Mouse (Mus musculus) liver, embryonic 14.5 days (tissue): Measurements from ENCODE around the gene Dnajb4.

Experiments used
- CTCF ChIP-seq: IDR thresholded peaks from 2 replicates; pipeline ENCODE4 v1.5.1; 2016; ENCODE audit warnings: antibody characterized with exemption, low read depth, control low read depth
- EP300 ChIP-seq: IDR thresholded peaks from 2 replicates; pipeline ENCODE4 v1.6.1; 2016; ENCODE audit warnings: antibody characterized with exemption, low read depth

- TF ChIP-seq EP300, result no peak
- no peak for TF ChIP-seq CTCF
Measured at GRCm38 (mm10) chr3:152228843-152229242, 18.7 kb upstream of the Dnajb4 start.
